Mouse (Mus musculus) stomach, postnatal 0 days (tissue): Measurements from ENCODE around the gene Hvcn1. TPM values are rescaled to one million over a fixed set of nuclear protein-coding genes. Genes with fewer than 3 reads are reported as not detected.

Experiments used
- ATAC-seq: fragments of 200-750 bp; cut with Nextera tagmentation; 2 replicates; pipeline ENCODE4 v1.8.0; 2017; ENCODE audit not compliant: low FRiP score, low TSS enrichment
- DNase-seq: peaks from one replicate; pipeline ENCODE4 v3.0.0-alpha.2; 2016; ENCODE audit warnings: low spot score
- H3K27ac ChIP-seq: fragments of 300-500 bp; sonication (generic); replicated peaks from 2 replicates; pipeline ENCODE4 v1.5.1; 2014; ENCODE audit warnings: mild to moderate bottlenecking, control low read depth
- H3K27me3 ChIP-seq: fragments of 300-500 bp; sonication (generic); 2 replicates; pipeline ENCODE4 v1.6.1; 2014; ENCODE audit warnings: low read length; ENCODE audit not compliant: control insufficient read depth, insufficient read depth
- H3K36me3 ChIP-seq: fragments of 300-500 bp; sonication (generic); 2 replicates; pipeline ENCODE4 v1.6.1; 2014; ENCODE audit warnings: low read length, mixed read lengths; ENCODE audit not compliant: control insufficient read depth, insufficient read depth
- H3K4me1 ChIP-seq: fragments of 300-500 bp; sonication (generic); replicated peaks from 2 replicates; pipeline ENCODE4 v1.6.1; 2014; ENCODE audit warnings: antibody characterized with exemption; ENCODE audit not compliant: control insufficient read depth, insufficient read depth
- H3K4me2 ChIP-seq: fragments of 300-500 bp; sonication (generic); replicated peaks from 2 replicates; pipeline ENCODE4 v1.6.1; 2014; ENCODE audit warnings: low read depth, mild to moderate bottlenecking, control low read depth, moderate library complexity
- H3K4me3 ChIP-seq: fragments of 300-500 bp; sonication (generic); 2 replicates; pipeline ENCODE4 v1.5.1; 2014; ENCODE audit warnings: low read depth, low read length, control low read depth
- H3K9ac ChIP-seq: fragments of 300-500 bp; sonication (generic); 2 replicates; pipeline ENCODE4 v1.6.1; 2014; ENCODE audit warnings: mild to moderate bottlenecking, low read length, control low read depth, mixed read lengths
- H3K9me3 ChIP-seq: fragments of 300-500 bp; sonication (generic); 2 replicates; pipeline ENCODE4 v1.6.1; 2016; ENCODE audit warnings: low read length; ENCODE audit not compliant: control insufficient read depth
- CTCF ChIP-seq: IDR thresholded peaks from 2 replicates; pipeline ENCODE4 v1.5.1; 2016; ENCODE audit warnings: antibody characterized with exemption, low read depth, mild to moderate bottlenecking, moderate library complexity
- EP300 ChIP-seq: optimal IDR thresholded peaks from 2 replicates; pipeline ENCODE3; 2016; ENCODE audit warnings: antibody characterized with exemption
- WGBS: fragments of 180-500 bp; shearing (Covaris S2); extraction: QIAGEN DNeasy Blood & Tissue Kit; methylation state at CpG from one replicate; pipeline ENCODE4 v1.1.7; 2014; 5-methylcytosine and 5-hydroxymethylcytosine counted together
- polyA plus RNA-seq: library from polyadenylated mRNA; unstranded; fragments of >200 nt; fragmentation: Nextera tagmentation; extraction: Ambion mirVana; gene quantifications from 2 replicates; pipeline ENCODE4 v1.2.1, GENCODE M21; 2015

Hvcn1 gene
- polyA plus RNA-seq, 1 experiment from 2014 or later: 2.8 TPM

GRCm38 (mm10) chr5:122165233-122165915, 41.2 kb upstream of the Hvcn1 start:
- Histone ChIP-seq H3K9ac (no peak overlapping the region), H3K27ac (0 out of 2 replicates have a peak overlapping the region, but pooled peaks have one; percentile 0), H3K4me2 (no peak overlapping the region), H3K27me3 (no peaks in the 10 kb centered on the region), H3K4me3 (no peak overlapping the region), H3K9me3 (no peaks in the 10 kb centered on the region), H3K4me1 (no peaks in the 10 kb centered on the region; the same call in 1 of the 2 replicates), H3K36me3 (peaks cover 7% of the 10 kb centered on the region)
- DNase-seq (no peak), ATAC-seq (no peak)
- TF ChIP-seq EP300: no peak
- TF ChIP-seq CTCF: no peak
- WGBS: 41% methylated on average over 6 of the region's 6 CpGs

GRCm38 (mm10) chr5:122166636-122167161, 39.9 kb upstream of the Hvcn1 start:
- Histone ChIP-seq H3K27ac (no peak overlapping the region), H3K27me3 (no peaks in the 10 kb centered on the region), H3K4me2 (no peak overlapping the region; the same call in 1 of the 2 replicates), H3K9me3 (no peaks in the 10 kb centered on the region), H3K9ac (no peak overlapping the region), H3K36me3 (peaks cover 19% of the 10 kb centered on the region), H3K4me1 (no peaks in the 10 kb centered on the region; the same call in 1 of the 2 replicates), H3K4me3 (no peak overlapping the region)
- WGBS: 55% methylated on average over 8 of the region's 8 CpGs
- no peak for DNase-seq
- no peak for ATAC-seq
- TF ChIP-seq CTCF (no peak), EP300 (no peak)

GRCm38 (mm10) chr5:122168344-122169069, 38.1 kb upstream of the Hvcn1 start:
- TF ChIP-seq EP300 (no peak), CTCF (no peak)

GRCm38 (mm10) chr5:122171058-122171457, 35.5 kb upstream of the Hvcn1 start:
- ATAC-seq (no peak), DNase-seq (no peak)
- no peak overlapping the region for H3K27ac ChIP-seq
- no peaks in the 10 kb centered on the region for H3K4me1 ChIP-seq
- no peak for TF ChIP-seq CTCF
- peaks cover 38% of the 10 kb centered on the region for H3K36me3 ChIP-seq
- H3K27me3 ChIP-seq: no peaks in the 10 kb centered on the region
- no peaks in the 10 kb centered on the region for H3K9me3 ChIP-seq
- no peak overlapping the region for H3K4me2 ChIP-seq
- H3K9ac ChIP-seq: no peak overlapping the region
- WGBS: 90% methylated on average over 8 of the region's 8 CpGs
- H3K4me3 ChIP-seq: no peak overlapping the region

More at GRCm38 (mm10) chr5:122168344-122169069, 38.1 kb upstream of the Hvcn1 start:
- 84% methylated on average over 14 of the region's 14 CpGs for WGBS
- H3K4me1 ChIP-seq: no peaks in the 10 kb centered on the region; the same call in 1 of the 2 replicates
- no peaks in the 10 kb centered on the region for H3K9me3 ChIP-seq
- no peak overlapping the region for H3K4me2 ChIP-seq
- H3K27me3 ChIP-seq: no peaks in the 10 kb centered on the region
- no peak overlapping the region for H3K4me3 ChIP-seq
- no peak for ATAC-seq
- DNase-seq: no peak
- H3K36me3 ChIP-seq: peaks cover 31% of the 10 kb centered on the region
- H3K27ac ChIP-seq: no peak overlapping the region
- no peak overlapping the region for H3K9ac ChIP-seq

GRCm38 (mm10) chr5:122175402-122175801, 31.2 kb upstream of the Hvcn1 start:
- peak; percentile 27; the same call in 1 of the 2 replicates for ATAC-seq
- peaks cover 34% of the 10 kb centered on the region for H3K36me3 ChIP-seq
- no peaks in the 10 kb centered on the region for H3K9me3 ChIP-seq
- H3K27ac ChIP-seq: no peak overlapping the region
- TF ChIP-seq EP300: no peak
- TF ChIP-seq CTCF: no peak
- H3K4me1 ChIP-seq: no peaks in the 10 kb centered on the region
- H3K27me3 ChIP-seq: no peaks in the 10 kb centered on the region
- no peak overlapping the region for H3K4me3 ChIP-seq
- no peak overlapping the region for H3K9ac ChIP-seq
- no peak overlapping the region for H3K4me2 ChIP-seq
- no peak for DNase-seq
- WGBS: 51% methylated on average over 2 of the region's 2 CpGs

- Histone ChIP-seq H3K27ac (no peak overlapping the region), H3K4me2 (no peak overlapping the region), H3K4me1 (no peaks in the 10 kb centered on the region), H3K27me3 (no peaks in the 10 kb centered on the region), H3K9me3 (no peaks in the 10 kb centered on the region), H3K36me3 (peaks cover 28% of the 10 kb centered on the region), H3K4me3 (no peak overlapping the region), H3K9ac (no peak overlapping the region)
- WGBS: 74% methylated on average over 7 of the region's 7 CpGs
- no peak for TF ChIP-seq EP300
- TF ChIP-seq CTCF: no peak
- DNase-seq (no peak), ATAC-seq (no peak)
These were observed 30.6 kb upstream of the Hvcn1 start for GRCm38 (mm10) chr5:122175961-122176360.
